Mouse (Mus musculus): Measurements from ENCODE around the gene Psip1. TPM values are rescaled to one million over a fixed set of nuclear protein-coding genes. Genes with fewer than 3 reads are reported as not detected.
A peak's percentile ranks its signal among the peaks of the same experiment; 100 is the strongest.

The Psip1 gene
- polyA plus RNA-seq, 1 experiment, result 24.0 TPM

DNA sequence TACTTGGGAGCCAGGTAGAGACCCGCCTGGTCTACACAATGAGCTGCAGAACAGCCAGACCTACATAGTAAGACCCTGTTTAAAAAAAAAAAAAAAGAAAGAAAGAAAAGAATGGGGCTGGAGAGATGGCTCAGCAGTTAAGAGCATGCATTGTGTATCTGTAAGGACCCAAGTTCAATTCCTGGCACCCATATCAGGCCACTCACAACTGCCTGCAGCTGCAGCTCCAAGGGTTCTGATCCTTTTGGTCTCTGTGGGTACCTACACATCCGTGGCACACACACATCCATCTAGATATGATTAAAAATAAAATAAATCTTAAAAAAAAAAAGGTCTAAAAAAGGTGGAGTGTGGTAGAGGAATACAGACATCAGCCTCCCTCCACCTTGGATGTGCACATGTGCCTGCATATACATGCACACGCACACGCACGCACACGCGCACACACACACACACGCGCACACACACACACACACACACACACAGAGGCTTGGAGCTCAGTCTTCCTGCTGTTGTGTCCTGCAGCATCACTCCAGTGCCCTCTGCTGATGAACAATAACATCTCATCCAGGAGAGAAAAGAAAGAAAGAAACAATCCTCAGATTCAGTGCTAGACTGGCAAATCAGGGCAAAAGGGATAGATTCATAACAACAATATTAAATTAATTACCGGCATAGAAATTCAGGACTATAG, 28.9 kb upstream of the Psip1 start:
- TF ChIP-seq MYOG (IDR thresholded peaks at IDR 0.05; ENCODE audit: control insufficient read depth in 1 of 3, insufficient read depth in 1 of 3, insufficient read length in 2 of 3, low read depth in 2 of 3) (no peak), SRF (IDR thresholded peaks at IDR 0.05; ENCODE audit: control insufficient read depth, insufficient read length, low read depth) (no peak), USF1 (IDR thresholded peaks at IDR 0.05; ENCODE audit: low read depth) (no peak), POLR2A (IDR thresholded peaks at IDR 0.05; ENCODE audit: insufficient read length, low read depth) (no peak), MYOD1 (IDR thresholded peaks at IDR 0.05; ENCODE audit: control insufficient read depth in 1 of 3, insufficient read length in 2 of 3, low read depth in 2 of 3) (no peak), TCF3 (IDR thresholded peaks at IDR 0.05; ENCODE audit: insufficient read length, low read depth) (no peak), E2F4 (IDR thresholded peaks at IDR 0.05; ENCODE audit: insufficient read depth) (no peak), TCF12 (IDR thresholded peaks at IDR 0.05; ENCODE audit: insufficient read depth, poor library complexity, severe bottlenecking) (no peak), POLR2AphosphoS2 (IDR thresholded peaks at IDR 0.05; ENCODE audit: insufficient read length, low read depth) (no peak), REST (IDR thresholded peaks at IDR 0.05; ENCODE audit: insufficient read depth, insufficient read length) (no peak), MAX (IDR thresholded peaks at IDR 0.05; ENCODE audit: low read depth) (no peak), CEBPB (IDR thresholded peaks at IDR 0.05; ENCODE audit: insufficient read depth, poor library complexity, severe bottlenecking) (no peak)
- no peaks in the 10 kb centered on the region for H3K36me3 ChIP-seq (ENCODE audit: control insufficient read depth, insufficient read depth)
- H3ac ChIP-seq (ENCODE audit: control insufficient read depth, insufficient read length), result no peak overlapping the region
- H3K4me3 ChIP-seq, result no peak overlapping the region
- no peak overlapping the region for H3K4me2 ChIP-seq (ENCODE audit: low read depth)
- no peaks in the 10 kb centered on the region for H3K27me3 ChIP-seq (ENCODE audit: control insufficient read depth, insufficient read depth, insufficient read length)
- no peaks in the 10 kb centered on the region for H3K79me2 ChIP-seq (ENCODE audit: control insufficient read depth, insufficient read depth)

DNA sequence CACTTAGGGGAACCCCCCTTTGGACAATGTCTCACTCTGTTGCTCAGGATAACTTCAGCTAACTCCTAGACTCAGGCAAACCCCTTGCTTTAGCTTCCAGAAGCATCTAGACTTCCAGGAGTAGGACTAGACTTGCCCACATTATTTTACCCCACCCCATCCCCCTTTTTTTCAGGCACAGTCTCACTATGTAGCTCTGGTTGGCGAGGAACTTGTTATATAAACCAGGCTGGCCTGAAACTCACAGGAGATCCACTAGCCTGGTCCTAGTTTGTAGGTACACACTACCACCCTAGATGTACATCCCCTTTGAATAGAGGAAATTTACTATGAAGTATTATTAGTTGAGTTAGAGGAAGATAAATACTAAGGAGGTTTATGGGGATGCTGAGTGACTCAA, 27.9 kb upstream of the Psip1 start:
- Histone ChIP-seq H3K4me2 (ENCODE audit: low read depth) (no peak overlapping the region), H3K4me3 (no peak overlapping the region), H3K79me2 (ENCODE audit: control insufficient read depth, insufficient read depth) (no peaks in the 10 kb centered on the region), H3ac (ENCODE audit: control insufficient read depth, insufficient read length) (no peak overlapping the region), H3K36me3 (ENCODE audit: control insufficient read depth, insufficient read depth) (no peaks in the 10 kb centered on the region), H3K27me3 (ENCODE audit: control insufficient read depth, insufficient read depth, insufficient read length) (no peaks in the 10 kb centered on the region)
- TF ChIP-seq MYOD1 (IDR thresholded peaks at IDR 0.05; ENCODE audit: control insufficient read depth in 1 of 3, insufficient read length in 2 of 3, low read depth in 2 of 3) (no peak), CEBPB (IDR thresholded peaks at IDR 0.05; ENCODE audit: insufficient read depth, poor library complexity, severe bottlenecking) (no peak), MAX (IDR thresholded peaks at IDR 0.05; ENCODE audit: low read depth) (no peak), TCF3 (IDR thresholded peaks at IDR 0.05; ENCODE audit: insufficient read length, low read depth) (no peak), SRF (IDR thresholded peaks at IDR 0.05; ENCODE audit: control insufficient read depth, insufficient read length, low read depth) (no peak), REST (IDR thresholded peaks at IDR 0.05; ENCODE audit: insufficient read depth, insufficient read length) (no peak), MYOG (IDR thresholded peaks at IDR 0.05; ENCODE audit: control insufficient read depth in 1 of 3, insufficient read depth in 1 of 3, insufficient read length in 2 of 3, low read depth in 2 of 3) (no peak), POLR2A (IDR thresholded peaks at IDR 0.05; ENCODE audit: insufficient read length, low read depth) (no peak), TCF12 (IDR thresholded peaks at IDR 0.05; ENCODE audit: insufficient read depth, poor library complexity, severe bottlenecking) (no peak), USF1 (IDR thresholded peaks at IDR 0.05; ENCODE audit: low read depth) (no peak), E2F4 (IDR thresholded peaks at IDR 0.05; ENCODE audit: insufficient read depth) (no peak), POLR2AphosphoS2 (IDR thresholded peaks at IDR 0.05; ENCODE audit: insufficient read length, low read depth) (no peak)

- no peaks in the 10 kb centered on the region for H3K79me2 ChIP-seq (ENCODE audit: control insufficient read depth, insufficient read depth)
- no peak overlapping the region for H3ac ChIP-seq (ENCODE audit: control insufficient read depth, insufficient read length)
- TF ChIP-seq POLR2A (IDR thresholded peaks at IDR 0.05; ENCODE audit: insufficient read length, low read depth), result no peak
- peak in 1 of 3 experiments; percentile 30 for TF ChIP-seq MYOG (IDR thresholded peaks at IDR 0.05; ENCODE audit: control insufficient read depth in 1 of 3, insufficient read depth in 1 of 3, insufficient read length in 2 of 3, low read depth in 2 of 3)
- peak in 2 of 3 experiments; percentile 55 to 57 for TF ChIP-seq MYOD1 (IDR thresholded peaks at IDR 0.05; ENCODE audit: control insufficient read depth in 1 of 3, insufficient read length in 2 of 3, low read depth in 2 of 3)
- TF ChIP-seq SRF (IDR thresholded peaks at IDR 0.05; ENCODE audit: control insufficient read depth, insufficient read length, low read depth), result no peak
- TF ChIP-seq CEBPB (IDR thresholded peaks at IDR 0.05; ENCODE audit: insufficient read depth, poor library complexity, severe bottlenecking), result no peak
- H3K4me2 ChIP-seq (ENCODE audit: low read depth), result peak overlapping the region; percentile 44
- H3K27me3 ChIP-seq (ENCODE audit: control insufficient read depth, insufficient read depth, insufficient read length), result no peaks in the 10 kb centered on the region
- no peaks in the 10 kb centered on the region for H3K36me3 ChIP-seq (ENCODE audit: control insufficient read depth, insufficient read depth)
- no peak overlapping the region for H3K4me3 ChIP-seq
Measured at GRCm38 (mm10) chr4:83512644-83513043, 26.4 kb upstream of the Psip1 start.

GRCm38 (mm10) chr4:83512217-83512616, 26.0 kb upstream of the Psip1 start:
- TF ChIP-seq TCF12 (IDR thresholded peaks at IDR 0.05; ENCODE audit: insufficient read depth, poor library complexity, severe bottlenecking) (no peak), MYOD1 (IDR thresholded peaks at IDR 0.05; ENCODE audit: control insufficient read depth in 1 of 3, insufficient read length in 2 of 3, low read depth in 2 of 3) (no peak), TCF3 (IDR thresholded peaks at IDR 0.05; ENCODE audit: insufficient read length, low read depth) (no peak), MAX (IDR thresholded peaks at IDR 0.05; ENCODE audit: low read depth) (no peak), CEBPB (IDR thresholded peaks at IDR 0.05; ENCODE audit: insufficient read depth, poor library complexity, severe bottlenecking) (no peak), SRF (IDR thresholded peaks at IDR 0.05; ENCODE audit: control insufficient read depth, insufficient read length, low read depth) (no peak), MYOG (IDR thresholded peaks at IDR 0.05; ENCODE audit: control insufficient read depth in 1 of 3, insufficient read depth in 1 of 3, insufficient read length in 2 of 3, low read depth in 2 of 3) (no peak), USF1 (IDR thresholded peaks at IDR 0.05; ENCODE audit: low read depth) (no peak), POLR2A (IDR thresholded peaks at IDR 0.05; ENCODE audit: insufficient read length, low read depth) (no peak), POLR2AphosphoS2 (IDR thresholded peaks at IDR 0.05; ENCODE audit: insufficient read length, low read depth) (no peak), E2F4 (IDR thresholded peaks at IDR 0.05; ENCODE audit: insufficient read depth) (no peak), REST (IDR thresholded peaks at IDR 0.05; ENCODE audit: insufficient read depth, insufficient read length) (no peak)
- peak overlapping the region; percentile 44 for H3K4me2 ChIP-seq (ENCODE audit: low read depth)
- no peak overlapping the region for H3K4me3 ChIP-seq
- H3K36me3 ChIP-seq (ENCODE audit: control insufficient read depth, insufficient read depth), result no peaks in the 10 kb centered on the region
- H3K79me2 ChIP-seq (ENCODE audit: control insufficient read depth, insufficient read depth), result no peaks in the 10 kb centered on the region
- H3K27me3 ChIP-seq (ENCODE audit: control insufficient read depth, insufficient read depth, insufficient read length), result no peaks in the 10 kb centered on the region
- H3ac ChIP-seq (ENCODE audit: control insufficient read depth, insufficient read length), result no peak overlapping the region

All from myocyte (in vitro differentiated cells).